Mouse (Mus musculus) mouse embryonic stem cell (cell line): ENCODE results near the gene Mks1.
"Not testable (repeated sequence)": the region's sequence is repeated elsewhere in the genome, so short reads cannot be mapped to it uniquely, and the experiment has no call there.

Experiments used
- in situ Hi-C, 2 experiments: fragments of 300-500 bp; cut with MboI; formaldehyde crosslinking; loops; 1 replicate in 1 of 2; 3 replicates in 1 of 2; pipeline ENCODE4 v1.14.3; 2019 to 2020; ENCODE audit warnings: low sequenced_read_pairs in 2 of 2, low pct_unique_long_range_greater_than_20kb in 1 of 2, mixed read lengths in 1 of 2; ENCODE audit not compliant: unreplicated experiment in 1 of 2

Gene Mks1

GRCm38 (mm10) chr11:87866891-87867290 lies 13.9 kb downstream of the Mks1 start:
- in situ Hi-C loops: not testable (repeated sequence)

DNA sequence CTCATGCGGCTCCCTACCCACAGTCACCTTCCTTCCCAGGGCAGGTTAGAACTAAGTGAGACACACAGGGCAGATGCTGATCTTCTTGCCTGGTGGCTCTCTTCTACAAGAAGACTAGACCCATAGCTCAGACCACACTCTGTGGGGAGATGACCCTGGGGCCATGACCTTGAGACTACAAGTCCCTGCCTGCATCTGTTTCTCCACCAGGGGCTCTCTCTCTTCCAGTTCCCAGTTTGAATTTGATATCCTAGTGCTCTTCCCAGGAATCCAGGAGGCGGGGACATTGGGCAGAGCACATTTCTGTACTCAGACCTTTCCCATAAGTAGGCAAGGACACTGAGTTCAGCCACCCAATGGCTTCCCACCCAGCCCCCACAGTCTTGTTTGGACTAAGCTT lies 17.1 kb downstream of the Mks1 start:
- in situ Hi-C loops: no loop called here

DNA sequence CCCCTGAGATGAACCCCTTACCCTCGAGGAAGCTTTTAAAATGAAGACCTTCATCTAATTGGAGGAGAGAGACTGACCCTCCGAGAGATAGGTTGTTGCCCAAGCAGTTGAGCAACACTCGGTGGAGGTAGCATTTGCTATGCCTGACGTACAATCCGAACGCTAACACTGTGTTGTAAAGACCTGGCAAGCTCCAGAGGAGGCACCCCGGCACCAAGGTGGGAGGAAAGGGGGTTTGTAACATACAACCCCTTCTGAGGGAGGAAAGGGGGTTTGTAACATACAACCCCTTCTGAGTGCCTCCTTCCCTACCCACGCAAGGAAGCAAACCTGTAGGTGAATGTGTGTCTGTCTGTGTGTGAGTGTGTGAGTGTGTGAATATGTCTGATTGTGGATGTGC lies 18.8 kb downstream of the Mks1 start:
- in situ Hi-C loops: no loop called here

DNA sequence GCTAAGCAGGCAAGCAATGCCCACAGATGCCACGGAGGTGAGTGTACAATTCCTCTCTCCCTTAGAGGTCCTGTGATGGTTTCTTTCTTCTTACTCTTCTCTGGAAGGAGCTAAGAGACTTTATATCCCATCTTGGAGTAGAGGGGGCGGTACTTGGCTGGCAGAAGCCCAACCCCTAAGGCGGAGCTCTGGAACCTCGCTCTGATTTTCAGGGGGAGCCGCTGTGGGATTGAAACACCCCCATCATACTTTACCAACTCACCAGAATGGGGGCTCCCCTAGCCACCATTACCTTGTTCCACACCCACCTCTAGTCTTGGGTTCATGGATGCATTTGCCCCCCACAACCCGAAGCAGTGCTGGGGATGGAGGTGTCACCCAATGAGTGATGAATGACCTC lies 22.4 kb downstream of the Mks1 start, which contains the start of gene Epx:
TSS of gene Epx (minus strand) at position 101 of the 400 bp plus-strand sequence.
- in situ Hi-C loops: no loop called here

DNA sequence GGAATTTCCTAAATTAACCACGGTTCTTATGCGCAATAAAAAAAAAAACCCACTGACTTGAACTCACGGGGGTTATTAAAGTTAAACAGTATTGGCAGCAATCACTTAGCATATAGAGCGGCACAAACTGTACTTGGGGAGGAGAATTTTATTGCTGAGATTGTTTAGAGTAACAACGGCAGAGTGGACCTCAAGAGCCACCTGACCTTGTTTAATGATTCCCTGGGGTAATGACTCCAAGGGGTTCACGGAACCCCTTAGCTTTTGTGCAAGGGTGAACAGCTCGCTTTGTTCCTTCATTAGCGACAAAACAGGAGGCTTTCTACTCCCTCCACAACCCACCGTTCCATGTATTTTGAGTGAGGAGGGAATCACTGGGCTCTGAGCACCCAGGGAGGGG lies 26.8 kb downstream of the Mks1 start:
- in situ Hi-C loops: no loop called here

GRCm38 (mm10) chr11:87881714-87882113 lies 28.7 kb downstream of the Mks1 start:
- in situ Hi-C loops: no loop called here

GRCm38 (mm10) chr11:87883493-87883892 lies 30.5 kb downstream of the Mks1 start:
- in situ Hi-C loops: no loop called here

DNA sequence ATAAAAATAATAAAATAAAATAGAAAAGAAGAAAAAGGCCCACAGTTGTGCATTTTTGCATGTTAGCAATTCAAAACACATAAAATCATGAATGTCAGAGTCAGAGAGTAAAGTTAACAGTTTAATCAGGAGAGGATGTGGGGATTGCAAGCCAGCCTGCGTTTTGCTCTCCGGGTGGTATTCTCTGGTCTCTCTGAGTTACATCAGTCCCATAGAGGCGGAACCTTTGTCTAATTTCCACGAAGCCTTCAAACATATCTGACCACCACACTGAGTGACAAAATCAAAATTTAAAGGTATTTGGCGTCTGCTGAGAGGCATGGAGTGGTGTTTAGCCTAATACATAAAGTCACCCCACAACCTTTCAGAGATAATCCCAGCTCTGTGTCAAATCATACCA lies 31.8 kb downstream of the Mks1 start:
- in situ Hi-C loops: no loop called here

DNA sequence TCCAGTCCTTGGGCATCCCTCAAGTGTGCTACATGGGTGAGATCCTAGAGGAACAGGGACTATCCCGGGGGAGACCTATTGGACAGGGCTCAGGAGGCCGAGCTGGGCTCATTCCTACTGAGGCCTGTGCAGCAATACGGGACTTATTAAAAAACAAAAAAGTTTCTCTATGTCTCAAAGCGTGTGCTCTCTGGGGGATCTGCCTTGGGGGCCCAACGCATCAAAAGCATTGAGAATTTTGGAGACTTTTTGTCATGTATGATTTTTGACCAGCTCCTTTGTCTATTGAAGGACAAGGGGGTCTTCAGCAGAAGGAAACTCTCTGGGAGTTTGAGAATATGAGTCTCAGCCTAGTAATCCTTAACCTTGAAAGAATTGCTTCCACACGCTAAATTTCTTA lies 39.2 kb downstream of the Mks1 start, which contains the start of gene Olfr462:
TSS of gene Olfr462 (minus strand) at position 101 of the 400 bp plus-strand sequence.
- in situ Hi-C loops: no loop called here

- in situ Hi-C loops: no loop called here
These were observed 44.3 kb downstream of the Mks1 start, which contains the start of gene Olfr463 for GRCm38 (mm10) chr11:87897287-87897686. Gene Olfr463 (minus strand): TSS chr11:87897387.

DNA sequence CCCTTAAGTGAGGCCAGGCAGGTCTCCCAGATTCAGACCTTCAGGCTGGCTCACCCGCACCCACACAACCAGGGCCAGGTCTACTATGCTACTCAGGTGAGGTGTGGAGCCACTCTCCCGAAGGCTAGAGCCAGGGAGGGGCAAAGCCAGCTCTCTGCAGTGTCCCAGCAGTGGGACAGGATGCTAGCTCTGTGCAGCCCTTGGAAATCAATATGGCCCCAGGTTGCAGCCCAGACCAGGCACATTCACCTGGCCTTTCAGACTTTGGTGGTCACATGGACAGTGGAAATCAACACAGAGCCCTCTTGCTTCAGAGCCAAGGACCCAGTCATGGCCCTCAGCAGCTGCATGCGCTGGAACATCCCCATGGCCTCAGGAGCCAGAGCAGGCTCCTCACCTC lies 51.3 kb downstream of the Mks1 start:
- in situ Hi-C loops: no loop called here
